Comparison of ENCODE assay signal across 12 mouse cellular contexts in genomic region chr10:69954657-69955267, GRCm38 (mm10).
"Had no signal": no experiment of that assay in that cellular context is flagged by ENCODE, and none has a peak within 500 bp of the region (broad histone marks: within the 10 kb centered on the region; RNA-seq: fewer than 3 reads in every experiment).

No protein-coding gene starts in this region.

- H3K27me3 ChIP-seq: limb, embryonic 13.5 days had no signal

- DNase-seq: layer of hippocampus, adult 9-11 months; lung, adult 2 months; lung, postnatal 14 days; lung, postnatal 4 days; midbrain, embryonic 14.5 days; thymus, adult 18-20 months; thymus, postnatal 4 days had no signal

- H3K4me1 ChIP-seq: limb, embryonic 10.5 days; limb, embryonic 13.5 days had no signal

- H3K4me3 ChIP-seq: layer of hippocampus, adult 2 months; limb, embryonic 10.5 days; limb, embryonic 13.5 days had no signal

- H3K27ac ChIP-seq: kidney, postnatal 0 days; layer of hippocampus, adult 2 months; limb, embryonic 10.5 days; limb, embryonic 13.5 days; liver, embryonic 14.5 days had no signal
